Mouse (Mus musculus) stomach, postnatal 0 days (tissue): ENCODE measurements around the gene Mmp23. TPM values are rescaled to one million over a fixed set of nuclear protein-coding genes. Genes with fewer than 3 reads are reported as not detected.

Experiments
- ATAC-seq: fragments of 200-750 bp; cut with Nextera tagmentation; 2 replicates; pipeline ENCODE4 v1.8.0; 2017; ENCODE audit not compliant: low FRiP score, low TSS enrichment
- DNase-seq: peaks from one replicate; pipeline ENCODE4 v3.0.0-alpha.2; 2016; ENCODE audit warnings: low spot score
- H3K27ac ChIP-seq: fragments of 300-500 bp; sonication (generic); replicated peaks from 2 replicates; pipeline ENCODE4 v1.5.1; 2014; ENCODE audit warnings: mild to moderate bottlenecking, control low read depth
- H3K27me3 ChIP-seq: fragments of 300-500 bp; sonication (generic); 2 replicates; pipeline ENCODE4 v1.6.1; 2014; ENCODE audit warnings: low read length; ENCODE audit not compliant: control insufficient read depth, insufficient read depth
- H3K36me3 ChIP-seq: fragments of 300-500 bp; sonication (generic); 2 replicates; pipeline ENCODE4 v1.6.1; 2014; ENCODE audit warnings: low read length, mixed read lengths; ENCODE audit not compliant: control insufficient read depth, insufficient read depth
- H3K4me1 ChIP-seq: fragments of 300-500 bp; sonication (generic); replicated peaks from 2 replicates; pipeline ENCODE4 v1.6.1; 2014; ENCODE audit warnings: antibody characterized with exemption; ENCODE audit not compliant: control insufficient read depth, insufficient read depth
- H3K4me2 ChIP-seq: fragments of 300-500 bp; sonication (generic); replicated peaks from 2 replicates; pipeline ENCODE4 v1.6.1; 2014; ENCODE audit warnings: low read depth, mild to moderate bottlenecking, control low read depth, moderate library complexity
- H3K4me3 ChIP-seq: fragments of 300-500 bp; sonication (generic); 2 replicates; pipeline ENCODE4 v1.5.1; 2014; ENCODE audit warnings: low read depth, low read length, control low read depth
- H3K9ac ChIP-seq: fragments of 300-500 bp; sonication (generic); 2 replicates; pipeline ENCODE4 v1.6.1; 2014; ENCODE audit warnings: mild to moderate bottlenecking, low read length, control low read depth, mixed read lengths
- H3K9me3 ChIP-seq: fragments of 300-500 bp; sonication (generic); 2 replicates; pipeline ENCODE4 v1.6.1; 2016; ENCODE audit warnings: low read length; ENCODE audit not compliant: control insufficient read depth
- CTCF ChIP-seq: IDR thresholded peaks from 2 replicates; pipeline ENCODE4 v1.5.1; 2016; ENCODE audit warnings: antibody characterized with exemption, low read depth, mild to moderate bottlenecking, moderate library complexity
- EP300 ChIP-seq: optimal IDR thresholded peaks from 2 replicates; pipeline ENCODE3; 2016; ENCODE audit warnings: antibody characterized with exemption
- WGBS: fragments of 180-500 bp; shearing (Covaris S2); extraction: QIAGEN DNeasy Blood & Tissue Kit; methylation state at CpG from one replicate; pipeline ENCODE4 v1.1.7; 2014; 5-methylcytosine and 5-hydroxymethylcytosine counted together
- polyA plus RNA-seq: library from polyadenylated mRNA; unstranded; fragments of >200 nt; fragmentation: Nextera tagmentation; extraction: Ambion mirVana; gene quantifications from 2 replicates; pipeline ENCODE4 v1.2.1, GENCODE M21; 2015

Mmp23 gene
- polyA plus RNA-seq, 1 experiment from 2014 or later = 89.3 TPM

DNA sequence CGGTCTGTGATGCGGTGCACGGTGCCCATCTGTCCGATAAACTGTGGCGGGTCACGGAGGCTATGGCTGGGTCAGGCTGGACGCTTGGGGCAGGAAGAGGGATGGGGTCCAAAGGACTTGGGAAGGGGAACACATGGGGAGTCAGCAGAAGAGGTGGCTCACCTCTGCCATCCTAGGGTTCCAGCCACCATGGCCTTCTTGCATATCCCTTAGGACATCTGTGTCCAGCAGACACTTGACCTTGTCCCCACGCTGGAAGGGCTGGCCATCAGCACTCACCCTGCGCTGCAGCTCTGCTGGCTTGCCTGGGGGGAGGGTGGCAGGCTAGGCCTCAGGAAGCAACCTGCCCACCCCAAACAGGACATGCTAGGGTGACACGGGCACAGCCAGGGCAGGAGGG lies 5.8 kb upstream of the Mmp23 start:
- no peaks in the 10 kb centered on the region for H3K36me3 ChIP-seq
- peaks cover 3% of the 10 kb centered on the region for H3K4me1 ChIP-seq
- TF ChIP-seq EP300 (no peak), CTCF (no peak)
- H3K27ac ChIP-seq = no peak overlapping the region
- no peak overlapping the region for H3K4me3 ChIP-seq
- whole genome bisulfite sequencing = 91% methylated on average over 9 of the region's 10 CpGs
- ATAC-seq (no peak), DNase-seq (no peak)
- no peaks in the 10 kb centered on the region for H3K27me3 ChIP-seq
- H3K9ac ChIP-seq = no peak overlapping the region
- H3K9me3 ChIP-seq = no peaks in the 10 kb centered on the region
- H3K4me2 ChIP-seq = no peak overlapping the region

- TF ChIP-seq EP300 = no peak
- no peak for TF ChIP-seq CTCF
- DNase-seq (no peak), ATAC-seq (no peak)
- 87% methylated on average over 13 of the region's 13 CpGs for WGBS
- Histone ChIP-seq H3K9me3 (no peaks in the 10 kb centered on the region), H3K4me1 (peaks cover 11% of the 10 kb centered on the region), H3K4me2 (no peak overlapping the region), H3K9ac (no peak overlapping the region), H3K27ac (no peak overlapping the region), H3K36me3 (no peaks in the 10 kb centered on the region), H3K4me3 (no peak overlapping the region), H3K27me3 (no peaks in the 10 kb centered on the region)
Measured at GRCm38 (mm10) chr4:155656214-155656751, 3.1 kb upstream of the Mmp23 start.

DNA sequence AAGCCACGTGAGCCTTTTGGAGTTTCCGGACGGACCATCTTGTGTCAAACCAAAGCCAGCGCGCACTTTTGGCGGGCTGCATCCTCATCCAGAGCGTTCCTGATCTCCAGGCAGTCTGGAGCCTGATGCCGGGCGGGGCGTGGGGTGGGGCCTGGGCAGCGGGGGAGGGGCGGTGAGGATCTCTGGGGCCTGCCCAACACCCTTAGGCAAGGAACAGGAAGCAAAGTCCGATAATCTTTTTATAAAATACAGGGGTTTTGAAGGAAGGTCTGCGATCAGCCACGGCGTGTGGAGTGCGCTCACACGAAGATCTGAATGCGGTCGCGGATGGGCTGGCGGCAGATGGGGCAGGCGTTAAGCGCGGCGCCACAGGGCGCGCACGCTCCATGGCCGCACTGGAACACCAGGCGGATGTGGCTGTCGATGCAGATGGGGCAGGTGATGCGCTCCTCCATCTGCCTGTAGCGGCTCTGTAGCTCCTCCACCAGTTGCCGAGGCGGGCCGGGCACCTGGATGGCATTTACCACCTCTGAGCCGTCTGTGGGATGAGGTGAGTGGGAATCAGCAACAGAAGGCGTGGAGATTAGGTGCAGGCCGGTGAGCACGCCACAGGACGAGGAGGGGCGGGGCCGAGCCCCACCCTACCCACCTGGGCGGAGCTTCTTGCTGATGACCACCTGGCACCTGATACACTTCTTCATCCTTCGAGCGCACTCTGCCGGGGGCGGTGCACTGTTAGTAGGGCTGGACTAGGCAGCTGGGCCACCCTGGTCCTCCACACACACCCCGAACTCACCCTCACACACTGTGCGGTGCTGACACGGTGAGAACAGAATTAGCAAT lies 1.5 kb upstream of the Mmp23 start:
- H3K27me3 ChIP-seq = no peaks in the 10 kb centered on the region
- peak overlapping the region; percentile 50 for H3K4me3 ChIP-seq
- H3K27ac ChIP-seq = peak overlapping the region; percentile 89
- H3K9ac ChIP-seq = peak overlapping the region; percentile 78
- peak; percentile 71 for ATAC-seq
- no peaks in the 10 kb centered on the region for H3K9me3 ChIP-seq
- peaks cover 9% of the 10 kb centered on the region; the same call in 1 of the 2 replicates for H3K36me3 ChIP-seq
- H3K4me1 ChIP-seq = peaks cover 11% of the 10 kb centered on the region
- 3% methylated on average over 52 of the region's 52 CpGs for WGBS
- TF ChIP-seq EP300 (no peak), CTCF (peak; percentile 31; the same call in 1 of the 2 replicates)
- DNase-seq = peak; percentile 92
- peak overlapping the region; percentile 82 for H3K4me2 ChIP-seq

GRCm38 (mm10) chr4:155654183-155654455 lies 935 bp upstream of the Mmp23 start:
- H3K9ac ChIP-seq = peak overlapping the region; percentile 78
- H3K4me2 ChIP-seq = peak overlapping the region; percentile 82
- no peaks in the 10 kb centered on the region for H3K9me3 ChIP-seq
- no peak for TF ChIP-seq CTCF
- 4% methylated on average over 6 of the region's 6 CpGs for WGBS
- H3K4me3 ChIP-seq = peak overlapping the region; percentile 50
- peak overlapping the region; percentile 89 for H3K27ac ChIP-seq
- H3K36me3 ChIP-seq = peaks cover 11% of the 10 kb centered on the region; the same call in 1 of the 2 replicates
- DNase-seq (no peak), ATAC-seq (no peak)
- H3K27me3 ChIP-seq = no peaks in the 10 kb centered on the region
- H3K4me1 ChIP-seq = peaks cover 11% of the 10 kb centered on the region

GRCm38 (mm10) chr4:155653451-155654182 lies 433 bp upstream of the Mmp23 start:
- H3K9me3 ChIP-seq = no peaks in the 10 kb centered on the region
- WGBS = 1% methylated on average over 31 of the region's 31 CpGs
- ATAC-seq (no peak), DNase-seq (peak; percentile 55)
- H3K27me3 ChIP-seq = no peaks in the 10 kb centered on the region
- H3K36me3 ChIP-seq = peaks cover 15% of the 10 kb centered on the region; the same call in 1 of the 2 replicates
- H3K9ac ChIP-seq = peak overlapping the region; percentile 78
- H3K27ac ChIP-seq = peak overlapping the region; percentile 89
- H3K4me1 ChIP-seq = peaks cover 11% of the 10 kb centered on the region
- peak overlapping the region; percentile 50 for H3K4me3 ChIP-seq
- peak overlapping the region; percentile 82 for H3K4me2 ChIP-seq
- TF ChIP-seq EP300 (no peak), CTCF (peak; percentile 61)
